Mouse (Mus musculus) kidney, postnatal 0 days (tissue): Measurements from ENCODE around the gene Smoc1. TPM values are rescaled to one million over a fixed set of nuclear protein-coding genes. Genes with fewer than 3 reads are reported as not detected.

ENCODE experiments used
- ATAC-seq: fragments of 200-750 bp; cut with Nextera tagmentation; replicated peaks from 2 replicates; pipeline ENCODE4 v1.8.0; 2017; ENCODE audit warnings: low read depth, moderate number of reproducible peaks, moderate TSS enrichment, moderate library complexity; ENCODE audit not compliant: low FRiP score
- DNase-seq: peaks from one replicate; pipeline ENCODE4 v3.0.0-alpha.2; 2016; ENCODE audit warnings: low spot score
- H3K27ac ChIP-seq: fragments of 300-500 bp; sonication (generic); 2 replicates; pipeline ENCODE4 v1.5.1; 2014; ENCODE audit warnings: mild to moderate bottlenecking
- H3K27me3 ChIP-seq: fragments of 300-500 bp; sonication (generic); 2 replicates; pipeline ENCODE4 v1.6.1; 2014; ENCODE audit warnings: low read length, mixed read lengths; ENCODE audit not compliant: insufficient read depth
- H3K36me3 ChIP-seq: fragments of 300-500 bp; sonication (generic); 2 replicates; pipeline ENCODE4 v1.6.1; 2014; ENCODE audit warnings: low read length, mixed read lengths; ENCODE audit not compliant: insufficient read depth
- H3K4me1 ChIP-seq: fragments of 300-500 bp; sonication (generic); replicated peaks from 2 replicates; pipeline ENCODE4 v1.6.1; 2014; ENCODE audit warnings: antibody characterized with exemption, low read length, mixed read lengths; ENCODE audit not compliant: insufficient read depth
- H3K4me2 ChIP-seq: fragments of 300-500 bp; sonication (generic); 2 replicates; pipeline ENCODE4 v1.6.1; 2014; ENCODE audit warnings: mild to moderate bottlenecking, low read length, moderate library complexity, mixed read lengths
- H3K4me3 ChIP-seq: fragments of 300-500 bp; sonication (generic); replicated peaks from 2 replicates; pipeline ENCODE4 v1.5.1; 2014; ENCODE audit warnings: low read depth, low read length
- H3K9ac ChIP-seq: fragments of 300-500 bp; sonication (generic); 2 replicates; pipeline ENCODE4 v1.6.1; 2014; ENCODE audit warnings: low read depth, low read length
- H3K9me3 ChIP-seq: fragments of 300-500 bp; sonication (generic); replicated peaks from 2 replicates; pipeline ENCODE4 v1.6.1; 2016; ENCODE audit warnings: low read length, inconsistent platforms, mixed read lengths
- CTCF ChIP-seq: IDR thresholded peaks from 2 replicates; pipeline ENCODE4 v1.5.1; 2016; ENCODE audit warnings: antibody characterized with exemption, low read depth, mild to moderate bottlenecking, moderate library complexity
- WGBS: fragments of 180-500 bp; shearing (Covaris S2); extraction: QIAGEN DNeasy Blood & Tissue Kit; methylation state at CpG from one replicate; pipeline ENCODE4 v1.1.7; 2014; 5-methylcytosine and 5-hydroxymethylcytosine counted together
- polyA plus RNA-seq: library from polyadenylated mRNA; unstranded; fragments of >200 nt; fragmentation: Nextera tagmentation; extraction: Ambion mirVana; gene quantifications from 2 replicates; pipeline ENCODE4 v1.2.1, GENCODE M21; 2015

Smoc1 gene
- polyA plus RNA-seq, 1 experiment from 2014 or later, result 0.72 TPM

- no peak for TF ChIP-seq CTCF
- no peak for DNase-seq
- 88% methylated on average over 2 of the region's 2 CpGs for WGBS
- H3K36me3 ChIP-seq, result no peaks in the 10 kb centered on the region
- no peaks in the 10 kb centered on the region for H3K9me3 ChIP-seq
- H3K27ac ChIP-seq, result no peak overlapping the region
- no peaks in the 10 kb centered on the region for H3K4me1 ChIP-seq
- no peak overlapping the region for H3K4me3 ChIP-seq
- no peak overlapping the region for H3K4me2 ChIP-seq
- no peaks in the 10 kb centered on the region for H3K27me3 ChIP-seq
- no peak overlapping the region for H3K9ac ChIP-seq
- no peak for ATAC-seq
Measured at GRCm38 (mm10) chr12:81074139-81074538, 47.5 kb downstream of the Smoc1 start.

GRCm38 (mm10) chr12:81074941-81075340 is 48.3 kb downstream of the Smoc1 start:
- no peak overlapping the region for H3K27ac ChIP-seq
- no peaks in the 10 kb centered on the region for H3K36me3 ChIP-seq
- whole genome bisulfite sequencing, result 85% methylated on average over 3 of the region's 3 CpGs
- no peak overlapping the region for H3K9ac ChIP-seq
- no peaks in the 10 kb centered on the region for H3K9me3 ChIP-seq
- DNase-seq, result no peak
- H3K4me1 ChIP-seq, result no peaks in the 10 kb centered on the region
- ATAC-seq, result no peak
- H3K4me3 ChIP-seq, result no peak overlapping the region
- H3K27me3 ChIP-seq, result no peaks in the 10 kb centered on the region
- TF ChIP-seq CTCF, result no peak
- no peak overlapping the region for H3K4me2 ChIP-seq

GRCm38 (mm10) chr12:81077953-81078646 is 51.5 kb downstream of the Smoc1 start:
- H3K27me3 ChIP-seq, result no peaks in the 10 kb centered on the region
- no peaks in the 10 kb centered on the region for H3K9me3 ChIP-seq
- WGBS, result 76% methylated on average over 2 of the region's 2 CpGs
- H3K27ac ChIP-seq, result no peak overlapping the region
- no peaks in the 10 kb centered on the region for H3K36me3 ChIP-seq
- DNase-seq, result no peak
- H3K4me2 ChIP-seq, result no peak overlapping the region
- TF ChIP-seq CTCF, result no peak
- H3K9ac ChIP-seq, result no peak overlapping the region
- H3K4me1 ChIP-seq, result no peaks in the 10 kb centered on the region
- ATAC-seq, result no peak
- H3K4me3 ChIP-seq, result no peak overlapping the region

- H3K4me3 ChIP-seq, result no peak overlapping the region
- no peaks in the 10 kb centered on the region for H3K27me3 ChIP-seq
- WGBS, result 59% methylated on average over 5 of the region's 5 CpGs
- no peak overlapping the region for H3K27ac ChIP-seq
- DNase-seq (no peak), ATAC-seq (no peak)
- H3K4me1 ChIP-seq, result no peaks in the 10 kb centered on the region
- no peaks in the 10 kb centered on the region for H3K9me3 ChIP-seq
- no peaks in the 10 kb centered on the region for H3K36me3 ChIP-seq
- no peak overlapping the region for H3K9ac ChIP-seq
- TF ChIP-seq CTCF, result no peak
- H3K4me2 ChIP-seq, result no peak overlapping the region
Measured at GRCm38 (mm10) chr12:81080345-81080744, 53.7 kb downstream of the Smoc1 start.

GRCm38 (mm10) chr12:81081031-81081430 is 54.4 kb downstream of the Smoc1 start:
- Histone ChIP-seq H3K27ac (no peak overlapping the region), H3K9me3 (no peaks in the 10 kb centered on the region), H3K36me3 (no peaks in the 10 kb centered on the region), H3K4me1 (no peaks in the 10 kb centered on the region), H3K27me3 (no peaks in the 10 kb centered on the region), H3K4me3 (no peak overlapping the region), H3K4me2 (no peak overlapping the region), H3K9ac (no peak overlapping the region)
- WGBS, result 77% methylated on average over 3 of the region's 3 CpGs
- TF ChIP-seq CTCF, result no peak
- DNase-seq (no peak), ATAC-seq (no peak)

GRCm38 (mm10) chr12:81083146-81083545 is 56.5 kb downstream of the Smoc1 start:
- Histone ChIP-seq H3K4me2 (no peak overlapping the region), H3K4me3 (no peak overlapping the region), H3K4me1 (no peaks in the 10 kb centered on the region), H3K9me3 (no peaks in the 10 kb centered on the region), H3K27me3 (no peaks in the 10 kb centered on the region), H3K27ac (no peak overlapping the region), H3K36me3 (no peaks in the 10 kb centered on the region), H3K9ac (no peak overlapping the region)
- DNase-seq, result no peak
- WGBS, result 85% methylated on average over 5 of the region's 5 CpGs
- no peak for ATAC-seq
- no peak for TF ChIP-seq CTCF

GRCm38 (mm10) chr12:81085244-81085643 is 58.6 kb downstream of the Smoc1 start:
- no peak overlapping the region for H3K4me3 ChIP-seq
- H3K4me1 ChIP-seq, result no peaks in the 10 kb centered on the region
- H3K27ac ChIP-seq, result no peak overlapping the region
- DNase-seq (no peak), ATAC-seq (no peak)
- no peaks in the 10 kb centered on the region for H3K9me3 ChIP-seq
- H3K9ac ChIP-seq, result no peak overlapping the region
- 82% methylated on average over 1 of the region's 1 CpGs for WGBS
- no peak overlapping the region for H3K4me2 ChIP-seq
- no peaks in the 10 kb centered on the region for H3K36me3 ChIP-seq
- no peaks in the 10 kb centered on the region for H3K27me3 ChIP-seq
- TF ChIP-seq CTCF, result no peak
